Mouse (Mus musculus) cerebellum, postnatal 36 days (tissue): Measurements from ENCODE around the gene Otub2.
"Not testable (repeated sequence)": the region's sequence is repeated elsewhere in the genome, so short reads cannot be mapped to it uniquely, and the experiment has no call there.

Experiments
- DNase-seq, 2 experiments: peaks; one replicate each; pipeline ENCODE4 v3.0.0; 2021 to 2022; ENCODE audit warnings: mixed read lengths in 2 of 2

Gene Otub2

GRCm38 (mm10) chr12:103373530-103374236 is 14.8 kb upstream of the Otub2 start:
- DNase-seq = no peak

GRCm38 (mm10) chr12:103376124-103376523 is 12.4 kb upstream of the Otub2 start:
- DNase-seq = no peak

GRCm38 (mm10) chr12:103376774-103377173 is 11.7 kb upstream of the Otub2 start:
- no peak for DNase-seq

GRCm38 (mm10) chr12:103380226-103380625 is 8.3 kb upstream of the Otub2 start:
- DNase-seq = no peak

GRCm38 (mm10) chr12:103389348-103389727 is 856 bp downstream of the Otub2 start:
- DNase-seq = no peak

GRCm38 (mm10) chr12:103389982-103390381 is 1.5 kb downstream of the Otub2 start:
- no peak for DNase-seq

- DNase-seq = no peak
These were observed 2.6 kb downstream of the Otub2 start for GRCm38 (mm10) chr12:103391098-103391497.

- no peak for DNase-seq
These were observed 5.0 kb downstream of the Otub2 start for GRCm38 (mm10) chr12:103393528-103393927.

GRCm38 (mm10) chr12:103395486-103396275 is 7.2 kb downstream of the Otub2 start:
- DNase-seq = no peak

GRCm38 (mm10) chr12:103396751-103397150 is 8.3 kb downstream of the Otub2 start:
- no peak for DNase-seq

- DNase-seq = no peak
These were observed 15.6 kb downstream of the Otub2 start for GRCm38 (mm10) chr12:103404131-103404530.

- DNase-seq = no peak
These were observed 19.2 kb downstream of the Otub2 start, which contains the start of gene 9330161L09Rik for GRCm38 (mm10) chr12:103407720-103408119. Gene 9330161L09Rik, minus strand, starts transcription at chr12:103407820.

- peak; percentile 42 to 59 for DNase-seq
These were observed 19.7 kb downstream of the Otub2 start for GRCm38 (mm10) chr12:103408144-103408543.

GRCm38 (mm10) chr12:103425016-103425728 is 36.7 kb downstream of the Otub2 start:
- no peak for DNase-seq

- peak; percentile 97 to 98 for DNase-seq
These were observed 37.4 kb downstream of the Otub2 start, which contains the start of gene Ddx24 for GRCm38 (mm10) chr12:103425729-103426470. Gene Ddx24, minus strand, starts transcription at chr12:103425830.

- DNase-seq = no peak
These were observed 38.2 kb downstream of the Otub2 start for GRCm38 (mm10) chr12:103426710-103427109.

GRCm38 (mm10) chr12:103433430-103433829 is 44.9 kb downstream of the Otub2 start:
- DNase-seq = no peak

GRCm38 (mm10) chr12:103433986-103434731 is 45.7 kb downstream of the Otub2 start, which contains the start of gene Ifi27:
Gene Ifi27, plus strand, starts transcription at chr12:103434211.
- no peak for DNase-seq

GRCm38 (mm10) chr12:103434861-103435260 is 46.4 kb downstream of the Otub2 start:
- DNase-seq = no peak

- no peak for DNase-seq
These were observed 49.1 kb downstream of the Otub2 start for GRCm38 (mm10) chr12:103437601-103438000.

- no peak for DNase-seq
These were observed 55.0 kb downstream of the Otub2 start, which contains the start of gene Ifi27l2a for GRCm38 (mm10) chr12:103443524-103443923. Gene Ifi27l2a, minus strand, starts transcription at chr12:103443680.

- not testable (repeated sequence) for DNase-seq
These were observed 55.8 kb downstream of the Otub2 start for GRCm38 (mm10) chr12:103444261-103444660.
